Mouse (Mus musculus) megakaryocyte-erythroid progenitor cell, adult 5-6 weeks (primary cell): ENCODE measurements around the gene Atr. TPM values are rescaled to one million over a fixed set of nuclear protein-coding genes. Genes with fewer than 3 reads are reported as not detected.

Experiments
- ATAC-seq: replicated peaks from 2 replicates; pipeline ENCODE4 v1.8.0; 2016; ENCODE audit warnings: mild to moderate bottlenecking, inconsistent platforms; ENCODE audit not compliant: severe bottlenecking, poor library complexity, low FRiP score, low TSS enrichment
- total RNA-seq, 2 experiments: library from RNA; stranded (forward) in 1 of 2; stranded (reverse) in 1 of 2; fragments of 200-1000, 215-1000 nt in 1 of 2; fragments of >200 nt in 1 of 2; fragmentation: Nextera tagmentation in 1 of 2; gene quantifications; 2 replicates each; pipeline ENCODE4 v1.2.3; 2014 to 2017

Atr gene
- 34.8 and 53.1 TPM in 2 replicates for total RNA-seq (2014; fragmentation: Nextera tagmentation)
- total RNA-seq (2017), result 61.9 and 85.5 TPM in 2 replicates

- ATAC-seq, result peak; percentile 91
Measured at GRCm38 (mm10) chr9:95857414-95858026, at the start of gene Atr. Gene Atr, plus strand, starts transcription at chr9:95857597.

DNA sequence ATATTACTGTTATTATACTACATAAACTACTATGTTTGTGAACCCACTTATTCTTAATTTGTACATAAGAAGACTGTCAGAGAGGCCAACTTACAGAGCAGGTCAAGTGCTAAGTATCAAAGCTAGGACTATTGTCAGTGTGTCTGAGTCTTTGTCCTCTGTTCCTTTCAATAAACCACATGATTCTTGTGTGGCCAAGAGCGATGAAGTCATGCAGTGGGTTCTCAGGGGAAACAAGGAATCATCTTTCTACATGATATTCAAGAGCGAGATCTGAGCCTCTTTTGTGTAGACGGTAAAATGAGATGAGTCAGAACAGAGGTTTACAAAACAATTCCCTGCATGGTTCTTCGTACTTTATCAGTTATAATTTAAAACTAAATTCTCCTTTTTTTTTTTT, 47.8 kb upstream of the Atr start:
- no peak for ATAC-seq

- no peak for ATAC-seq
Measured at GRCm38 (mm10) chr9:95811817-95812216, 45.6 kb upstream of the Atr start.

DNA sequence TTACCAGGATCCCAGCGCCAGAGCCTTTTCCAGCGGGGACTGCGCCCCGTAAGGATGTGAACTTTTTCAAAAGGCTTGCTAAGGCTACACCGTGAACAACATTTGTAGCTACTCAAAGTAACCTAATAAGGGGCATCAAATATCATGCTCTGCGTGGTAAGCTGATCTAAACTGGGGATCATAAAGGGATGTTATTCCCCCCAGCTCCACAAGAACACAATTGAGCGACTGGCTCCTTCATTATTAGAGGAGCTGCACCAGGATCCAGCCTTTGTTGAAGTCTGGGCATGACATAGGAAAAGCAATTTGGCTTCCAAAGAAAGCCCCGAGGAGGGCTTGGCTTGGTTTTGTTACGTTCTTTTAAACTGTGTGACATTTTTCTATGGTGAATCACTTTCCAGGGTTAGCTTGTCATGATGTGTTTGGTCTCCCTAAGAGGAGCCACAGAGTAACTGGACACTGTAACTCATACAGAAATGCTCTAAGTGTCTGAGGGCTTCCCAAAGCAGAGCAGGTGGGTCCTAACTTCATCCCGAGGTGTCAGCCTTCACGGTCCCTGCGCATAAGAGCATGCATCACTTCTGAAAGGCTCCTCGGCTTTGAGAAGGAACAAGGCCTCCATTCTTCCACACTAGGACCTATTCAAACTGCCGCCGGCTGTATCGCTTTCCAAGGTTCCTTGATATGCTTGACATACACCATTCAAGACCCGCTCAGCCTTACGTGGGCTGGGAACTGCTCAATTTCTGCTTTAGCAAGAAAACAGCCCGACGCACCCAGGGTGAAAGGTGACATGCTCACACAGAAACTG, 43.5 kb upstream of the Atr start:
- no peak for ATAC-seq

- no peak for ATAC-seq
Measured at GRCm38 (mm10) chr9:95815015-95815673, 42.3 kb upstream of the Atr start.

GRCm38 (mm10) chr9:95815706-95816105, 41.7 kb upstream of the Atr start:
- ATAC-seq, result no peak

GRCm38 (mm10) chr9:95822531-95822930, 34.9 kb upstream of the Atr start:
- no peak for ATAC-seq

DNA sequence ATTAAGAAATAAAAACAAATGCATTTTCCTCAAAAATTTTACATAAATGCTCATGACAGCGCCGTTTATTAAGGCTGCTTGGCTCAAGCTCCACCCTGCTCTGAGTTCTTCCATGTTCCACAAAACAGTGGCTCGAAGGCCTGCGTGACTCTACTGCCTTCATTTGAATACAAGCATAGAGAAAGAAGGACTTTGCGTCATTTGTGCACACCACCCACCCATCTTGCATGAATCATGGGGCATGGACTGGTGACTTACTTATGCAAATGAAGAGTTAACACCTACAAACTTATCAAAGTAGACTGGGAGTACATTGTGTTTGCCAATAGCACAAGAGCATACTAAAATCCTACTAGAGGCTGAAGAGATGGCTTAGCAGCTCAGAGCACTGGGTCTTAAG, 29.8 kb upstream of the Atr start:
- no peak for ATAC-seq

DNA sequence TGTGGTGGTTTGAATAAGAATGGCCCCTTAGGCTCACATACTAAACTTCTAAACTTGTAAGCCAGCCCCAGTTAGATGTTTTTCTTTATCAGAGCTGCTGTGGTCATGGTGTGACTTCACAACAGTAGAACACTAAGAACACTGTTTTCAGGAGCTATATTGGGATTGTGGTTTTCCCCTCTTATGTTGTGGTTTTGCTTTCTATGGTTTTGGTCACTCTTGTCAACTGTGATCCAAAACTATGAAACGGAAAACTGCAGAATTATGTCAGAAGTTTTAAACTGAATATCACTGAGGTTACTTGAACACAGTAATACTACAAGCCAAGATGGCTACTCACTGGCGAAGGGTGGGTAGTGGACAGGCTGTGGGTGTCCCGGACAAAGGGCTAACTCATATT, 24.6 kb upstream of the Atr start:
- no peak for ATAC-seq

DNA sequence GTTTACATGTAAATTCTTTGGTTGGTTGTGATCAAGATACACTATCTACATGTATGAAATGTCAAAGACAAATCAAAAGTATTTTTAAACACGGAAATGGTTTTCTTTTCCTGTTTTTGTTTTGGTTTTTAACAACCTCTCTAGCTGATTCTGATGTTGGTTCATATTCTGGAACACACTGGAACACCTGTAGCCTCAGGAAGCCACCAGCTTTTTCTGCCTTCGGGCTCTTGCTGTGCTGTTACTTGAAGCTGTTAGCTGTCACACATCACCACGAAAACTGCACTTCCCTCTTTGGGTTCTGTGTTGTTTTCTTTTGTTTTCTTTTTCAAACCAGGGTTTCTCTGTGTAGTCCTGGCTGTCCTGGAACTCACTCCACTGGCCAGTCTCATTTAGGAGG, 22.6 kb upstream of the Atr start:
- no peak for ATAC-seq

DNA sequence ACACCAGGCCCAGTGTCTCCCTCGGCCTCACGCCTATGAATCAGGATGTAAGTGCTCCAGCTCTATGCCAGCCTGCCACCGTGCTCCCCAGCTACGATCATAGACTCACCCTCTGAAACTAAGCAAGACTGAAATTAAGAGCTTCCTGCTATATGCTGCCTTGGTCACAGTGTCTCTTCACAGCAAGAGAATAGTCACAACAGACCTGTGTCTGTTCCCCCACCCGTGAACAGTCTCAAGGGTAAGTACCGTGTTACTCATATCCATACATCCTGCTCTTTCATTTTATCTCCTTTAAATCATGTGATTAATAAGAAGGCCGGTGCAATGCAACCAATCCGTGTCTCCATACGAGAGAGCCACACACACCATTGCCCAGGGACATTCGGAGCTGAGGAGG, 21.7 kb upstream of the Atr start:
- ATAC-seq, result no peak

- no peak for ATAC-seq
Measured at GRCm38 (mm10) chr9:95839424-95839823, 18.0 kb upstream of the Atr start.

GRCm38 (mm10) chr9:95844825-95845460, 12.5 kb upstream of the Atr start, which contains the start of gene Pls1:
Gene Pls1, minus strand, starts transcription at chr9:95845311.
- ATAC-seq, result peak; percentile 55

DNA sequence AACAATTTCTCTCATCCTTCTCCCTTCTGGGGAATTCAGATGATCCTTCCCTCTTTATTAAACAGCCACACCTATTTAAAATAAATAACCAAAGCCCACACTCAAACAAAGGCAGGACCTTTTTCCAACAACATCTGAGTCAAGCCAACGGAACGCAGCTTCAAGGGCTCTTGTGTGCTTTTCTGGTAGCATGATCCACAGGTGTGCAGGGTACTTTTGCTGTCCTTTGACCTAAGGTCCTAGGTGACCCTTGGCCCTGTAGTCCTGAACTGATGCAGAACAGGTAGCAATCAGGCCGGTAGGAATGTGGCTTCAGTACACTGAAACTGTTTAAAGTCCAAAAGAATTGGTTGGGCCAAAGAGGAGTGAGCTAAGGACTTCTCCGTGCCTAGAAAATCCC, 11.7 kb upstream of the Atr start:
- ATAC-seq, result no peak

- ATAC-seq, result no peak
Measured at GRCm38 (mm10) chr9:95851671-95852070, 5.7 kb upstream of the Atr start.

GRCm38 (mm10) chr9:95852896-95853295, 4.5 kb upstream of the Atr start:
- ATAC-seq, result peak; percentile 54

- ATAC-seq, result no peak
Measured at GRCm38 (mm10) chr9:95854891-95855290, 2.5 kb upstream of the Atr start.

DNA sequence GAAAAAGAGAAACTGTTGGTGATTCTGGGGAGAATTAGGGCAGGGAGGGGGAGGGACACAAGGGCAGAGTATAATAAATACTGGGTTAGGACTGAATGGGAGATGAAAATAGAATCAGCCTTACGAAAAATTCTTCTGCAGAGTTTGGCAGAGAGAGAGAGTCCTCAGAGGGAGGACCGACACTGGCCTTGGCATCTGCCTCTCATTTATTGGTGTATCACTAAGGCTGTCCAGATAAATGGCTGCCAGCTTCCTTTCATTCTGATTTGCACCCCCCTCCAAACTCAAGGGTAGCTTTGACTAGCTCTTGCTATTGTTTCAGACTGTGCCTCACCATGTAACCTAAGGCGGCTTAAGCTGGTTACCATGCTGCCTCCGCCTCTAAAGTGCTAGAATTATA, 1.4 kb upstream of the Atr start:
- ATAC-seq, result no peak

DNA sequence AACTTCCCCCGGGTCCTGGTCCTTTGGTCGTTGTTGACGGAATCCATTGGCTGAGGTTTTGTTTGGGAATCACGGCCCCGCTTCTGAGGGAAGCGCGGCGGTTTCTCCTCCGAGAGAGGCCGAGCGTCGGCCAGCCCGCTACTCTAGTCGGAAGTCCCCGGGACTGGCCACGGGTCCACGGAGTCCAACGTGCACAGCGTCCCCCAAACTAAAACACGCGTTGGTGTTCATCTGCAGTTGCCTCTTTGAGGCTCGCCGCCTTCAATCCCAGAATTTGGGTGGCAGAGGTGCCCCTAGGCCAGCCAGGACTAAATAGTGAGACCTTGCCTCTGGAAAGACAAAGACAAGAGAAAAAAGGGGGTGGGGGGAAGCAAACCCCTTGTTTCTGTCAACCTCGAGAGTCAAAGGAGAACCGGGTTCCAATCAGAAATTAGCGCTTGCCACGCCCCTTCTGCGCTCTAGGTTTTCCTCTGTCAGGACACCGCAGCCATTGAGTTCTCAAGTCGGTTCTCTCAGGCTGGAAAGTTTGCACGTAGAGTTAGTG, 702 bp downstream of the Atr start:
- ATAC-seq, result peak; percentile 73

- no peak for ATAC-seq
Measured at GRCm38 (mm10) chr9:95878246-95878645, 20.8 kb downstream of the Atr start.
